Mouse (Mus musculus): ENCODE results near the gene Pcdh9. TPM values are rescaled to one million over a fixed set of nuclear protein-coding genes. Genes with fewer than 3 reads are reported as not detected.

Gene Pcdh9
- polyA plus RNA-seq, 1 experiment from 2014 or later, result 99.2 TPM

DNA sequence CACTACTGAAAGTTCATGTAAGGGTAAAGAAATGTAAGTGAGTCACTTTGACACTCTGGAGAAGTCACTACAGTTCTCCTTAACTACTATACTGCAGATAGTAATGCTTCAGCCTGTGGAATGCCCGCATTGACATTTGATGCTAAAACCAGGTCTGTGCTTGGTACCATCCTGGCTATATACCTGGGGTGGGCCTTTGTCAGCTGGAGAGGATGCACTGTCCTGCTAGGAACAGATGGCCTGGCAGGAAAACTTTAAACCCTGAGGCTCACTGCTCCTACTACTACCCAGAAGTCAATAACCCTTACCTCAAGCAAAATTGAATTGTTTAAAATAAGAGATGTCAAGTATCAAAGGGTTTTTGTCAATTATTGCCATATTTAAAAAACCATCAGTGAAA lies 14.5 kb downstream of the Pcdh9 start:
- no peaks in the 10 kb centered on the region for H3K9me3 ChIP-seq (replicated peaks)
- no peak overlapping the region for H3K4me3 ChIP-seq
- no peak overlapping the region for H3K9ac ChIP-seq
- no peaks in the 10 kb centered on the region for H3K4me1 ChIP-seq
- no peaks in the 10 kb centered on the region for H3K36me3 ChIP-seq (ENCODE audit: poor library complexity, severe bottlenecking)
- H3K27ac ChIP-seq, result no peak overlapping the region
- no peak for ATAC-seq
- WGBS, result 97% methylated on average over 1 of the region's 1 CpGs
- H3K27me3 ChIP-seq, result no peaks in the 10 kb centered on the region
- H3K4me2 ChIP-seq, result no peak overlapping the region

DNA sequence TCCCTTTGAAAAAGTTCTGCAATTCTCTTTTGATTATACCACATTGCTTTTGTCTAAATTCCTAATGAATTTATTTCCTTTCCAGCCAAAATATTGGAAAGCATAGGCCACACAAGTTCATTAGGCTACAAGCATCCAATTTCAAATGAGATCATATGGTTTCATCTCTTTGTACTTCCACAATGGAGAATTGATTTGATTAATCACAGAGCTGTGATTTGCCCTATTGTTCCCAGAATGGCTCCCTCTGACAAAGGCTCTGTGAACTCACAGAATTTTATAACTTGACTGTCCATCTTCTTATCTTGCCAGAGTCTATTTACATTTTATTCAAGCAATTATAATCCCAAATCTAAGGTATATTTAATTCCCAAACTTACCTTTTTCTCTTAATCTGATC lies 22.3 kb downstream of the Pcdh9 start:
- no peak overlapping the region for H3K27ac ChIP-seq
- no peak for ATAC-seq
- H3K9ac ChIP-seq, result no peak overlapping the region
- no peaks in the 10 kb centered on the region for H3K4me1 ChIP-seq
- H3K27me3 ChIP-seq, result no peaks in the 10 kb centered on the region
- H3K4me2 ChIP-seq, result no peak overlapping the region
- no peaks in the 10 kb centered on the region for H3K9me3 ChIP-seq (replicated peaks)
- H3K4me3 ChIP-seq, result no peak overlapping the region
- no peaks in the 10 kb centered on the region for H3K36me3 ChIP-seq (ENCODE audit: poor library complexity, severe bottlenecking)

DNA sequence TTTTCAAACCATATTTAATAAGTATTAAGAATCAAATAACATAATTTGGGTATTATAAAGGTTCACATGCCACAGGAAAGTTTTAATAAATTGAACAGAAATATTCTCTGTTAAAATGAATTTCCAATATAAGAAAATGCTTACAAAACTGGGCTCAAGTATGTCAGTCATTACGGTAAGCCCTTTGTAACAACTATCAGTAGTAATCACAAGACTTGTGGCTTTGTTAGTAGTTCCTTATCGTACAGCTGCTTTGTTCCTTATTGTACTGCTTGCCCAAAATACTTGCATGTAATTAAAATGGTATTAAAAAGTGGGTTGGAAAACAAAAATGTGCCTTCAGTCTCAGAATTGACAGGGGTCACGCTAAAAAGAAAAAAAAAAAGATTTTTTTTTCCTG lies 32.4 kb downstream of the Pcdh9 start:
- H3K4me2 ChIP-seq, result no peak overlapping the region
- no peaks in the 10 kb centered on the region for H3K9me3 ChIP-seq (replicated peaks)
- H3K27ac ChIP-seq, result no peak overlapping the region
- no peak for ATAC-seq
- H3K4me1 ChIP-seq, result no peaks in the 10 kb centered on the region
- H3K9ac ChIP-seq, result no peak overlapping the region
- H3K27me3 ChIP-seq, result no peaks in the 10 kb centered on the region
- 53% methylated on average over 3 of the region's 3 CpGs for WGBS
- no peaks in the 10 kb centered on the region for H3K36me3 ChIP-seq (ENCODE audit: poor library complexity, severe bottlenecking)
- H3K4me3 ChIP-seq, result no peak overlapping the region

DNA sequence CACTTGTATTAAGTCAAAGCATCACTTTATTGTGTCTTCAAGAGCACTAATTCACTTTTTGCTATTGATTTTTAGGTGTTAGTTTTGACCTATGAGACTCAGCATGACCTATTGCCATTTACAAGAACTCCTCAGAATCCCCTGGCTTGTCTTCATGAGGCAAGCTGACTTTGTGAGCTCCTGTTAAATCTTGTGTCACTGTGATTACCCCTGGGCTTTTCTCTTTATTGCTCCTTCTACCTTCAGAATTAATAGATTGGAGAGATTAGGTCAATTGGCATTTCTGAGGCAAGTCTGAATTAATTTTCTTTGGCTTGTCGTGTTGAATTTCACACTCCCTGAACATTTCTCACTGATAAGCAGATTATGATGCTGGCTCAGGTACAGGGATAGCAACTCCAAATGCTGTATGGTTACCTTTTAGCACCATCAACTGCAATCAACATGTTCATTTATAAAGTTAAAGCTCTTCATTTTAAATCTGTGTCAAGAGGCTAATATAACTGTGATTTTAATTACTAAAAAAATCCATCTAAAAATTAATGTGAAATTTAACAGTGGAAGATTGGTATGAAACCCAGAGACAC lies 44.3 kb downstream of the Pcdh9 start:
- H3K4me1 ChIP-seq, result peaks cover 10% of the 10 kb centered on the region; the same call in 1 of the 2 replicates
- ATAC-seq, result no peak
- H3K9me3 ChIP-seq (replicated peaks), result no peaks in the 10 kb centered on the region
- no peak overlapping the region for H3K27ac ChIP-seq
- 18% methylated on average over 1 of the region's 1 CpGs for WGBS
- H3K9ac ChIP-seq, result no peak overlapping the region
- H3K36me3 ChIP-seq (ENCODE audit: poor library complexity, severe bottlenecking), result no peaks in the 10 kb centered on the region
- no peaks in the 10 kb centered on the region for H3K27me3 ChIP-seq
- no peak overlapping the region for H3K4me3 ChIP-seq
- no peak overlapping the region for H3K4me2 ChIP-seq

DNA sequence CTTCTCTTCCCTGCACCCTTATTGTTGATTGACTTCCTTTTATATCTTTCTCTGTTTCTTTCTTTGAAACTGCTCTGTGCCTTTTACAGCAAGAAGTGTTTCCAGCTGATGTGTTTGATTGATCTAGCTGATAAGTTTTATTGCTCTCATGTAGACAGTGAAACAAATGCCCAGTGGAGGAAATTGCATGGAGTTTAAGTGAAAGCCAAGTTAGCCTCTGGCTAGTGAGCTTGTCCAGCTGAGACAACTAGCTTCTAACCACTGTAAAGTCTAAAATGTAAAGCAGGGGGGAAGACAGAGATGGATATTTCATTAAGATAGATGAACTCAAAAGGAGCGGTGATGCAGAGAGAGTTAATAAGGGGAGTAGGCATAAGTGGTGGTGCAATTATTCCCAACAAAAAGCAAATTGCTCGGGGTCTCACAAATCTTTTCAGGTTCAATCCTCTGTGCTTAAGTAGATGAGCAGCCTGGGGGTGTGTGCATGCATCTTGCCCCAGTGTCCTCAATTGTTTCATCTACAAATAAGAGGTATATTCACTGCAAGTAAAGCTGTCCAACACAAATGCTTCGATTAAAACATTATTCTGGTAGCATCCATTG lies 47.7 kb downstream of the Pcdh9 start:
- Histone ChIP-seq H3K4me1 (peaks cover 10% of the 10 kb centered on the region; the same call in 1 of the 2 replicates), H3K27ac (no peak overlapping the region)

DNA sequence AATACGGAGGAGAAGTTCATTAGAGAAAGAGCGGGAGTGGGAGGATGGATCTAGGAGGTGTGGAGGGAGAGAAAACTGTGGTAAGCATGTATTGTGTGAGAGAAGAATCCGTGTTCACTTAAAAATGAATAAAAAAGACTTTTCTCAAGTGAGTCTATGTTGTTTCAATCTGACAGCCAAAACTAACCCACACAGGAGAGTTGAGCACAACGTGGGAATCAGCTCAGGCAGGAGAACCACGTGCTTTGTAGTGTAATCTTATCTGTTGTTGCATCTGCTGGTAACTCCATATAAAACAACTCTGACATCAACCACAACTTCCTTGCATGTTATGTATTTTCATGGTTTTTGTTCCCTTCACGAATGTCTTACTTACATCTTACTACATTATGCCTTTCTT lies 58.0 kb downstream of the Pcdh9 start:
- no peak overlapping the region for H3K4me2 ChIP-seq
- H3K9me3 ChIP-seq (replicated peaks), result no peaks in the 10 kb centered on the region
- no peak overlapping the region for H3K4me3 ChIP-seq
- no peak overlapping the region for H3K27ac ChIP-seq
- H3K9ac ChIP-seq, result no peak overlapping the region
- H3K27me3 ChIP-seq, result no peaks in the 10 kb centered on the region
- 91% methylated on average over 6 of the region's 6 CpGs for WGBS
- peaks cover 3% of the 10 kb centered on the region; the same call in 1 of the 2 replicates for H3K4me1 ChIP-seq
- H3K36me3 ChIP-seq (ENCODE audit: poor library complexity, severe bottlenecking), result no peaks in the 10 kb centered on the region
- no peak for ATAC-seq

More for the DNA sequence above, 47.7 kb downstream of the Pcdh9 start:
- Histone ChIP-seq H3K9me3 (replicated peaks) (no peaks in the 10 kb centered on the region), H3K4me3 (no peak overlapping the region), H3K36me3 (ENCODE audit: poor library complexity, severe bottlenecking) (no peaks in the 10 kb centered on the region), H3K27me3 (no peaks in the 10 kb centered on the region), H3K4me2 (no peak overlapping the region), H3K9ac (no peak overlapping the region)
- WGBS, result 4% methylated on average over 3 of the region's 3 CpGs
- ATAC-seq, result no peak; the same call in 1 of the 2 replicates

DNA sequence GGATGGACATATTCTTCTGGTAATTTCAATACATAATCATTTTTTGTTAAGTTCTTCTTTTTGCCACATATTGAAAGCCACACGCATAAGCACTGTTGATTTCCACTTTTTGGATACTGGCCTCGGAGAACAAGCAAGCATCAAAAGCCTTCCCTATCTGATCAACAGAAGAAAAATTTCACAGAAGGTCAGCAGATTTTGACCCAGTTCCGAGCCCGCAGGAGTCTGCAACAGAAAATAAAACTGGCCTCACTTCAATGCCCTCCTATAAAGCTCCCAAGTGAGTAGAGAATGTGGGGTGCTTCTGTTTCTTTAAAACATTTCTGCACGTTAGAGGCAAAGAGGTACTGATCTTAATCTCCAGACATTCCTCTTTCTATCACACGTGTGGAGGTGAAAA lies 63.3 kb downstream of the Pcdh9 start:
- no peak overlapping the region for H3K9ac ChIP-seq
- H3K27me3 ChIP-seq, result no peaks in the 10 kb centered on the region
- no peak overlapping the region for H3K4me2 ChIP-seq
- no peak overlapping the region for H3K27ac ChIP-seq
- no peaks in the 10 kb centered on the region for H3K9me3 ChIP-seq (replicated peaks)
- ATAC-seq, result no peak
- WGBS, result 41% methylated on average over 6 of the region's 6 CpGs
- H3K36me3 ChIP-seq (ENCODE audit: poor library complexity, severe bottlenecking), result no peaks in the 10 kb centered on the region
- no peak overlapping the region for H3K4me3 ChIP-seq
- H3K4me1 ChIP-seq, result peaks cover 20% of the 10 kb centered on the region

DNA sequence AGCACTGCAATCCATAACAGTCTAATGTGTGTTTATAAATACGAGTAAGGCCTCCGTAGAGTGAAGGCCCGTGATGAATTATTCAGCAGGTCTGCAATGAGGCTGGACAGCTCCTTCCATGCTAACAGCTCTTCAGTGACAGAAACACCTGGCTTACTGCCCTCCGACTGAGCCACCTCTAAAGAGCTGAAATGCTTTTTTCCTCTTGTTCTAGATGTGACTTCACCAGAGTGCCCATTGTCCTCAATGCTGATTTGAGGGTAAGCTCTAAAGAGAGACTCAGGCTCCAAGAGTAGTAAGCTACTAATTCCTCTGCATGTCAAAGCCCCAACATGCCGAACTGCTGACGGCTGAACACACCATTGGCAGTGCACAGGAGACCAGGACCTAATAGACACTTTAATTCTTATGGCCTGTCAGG lies 64.4 kb downstream of the Pcdh9 start:
- Histone ChIP-seq H3K27ac (peak overlapping the region; percentile 31; the same call in 1 of the 2 replicates), H3K9ac (no peak overlapping the region), H3K4me1 (peaks cover 20% of the 10 kb centered on the region), H3K4me3 (no peak overlapping the region), H3K4me2 (0 out of 2 replicates have a peak overlapping the region, but pooled peaks have one; percentile 1), H3K27me3 (no peaks in the 10 kb centered on the region), H3K9me3 (replicated peaks) (no peaks in the 10 kb centered on the region), H3K36me3 (ENCODE audit: poor library complexity, severe bottlenecking) (no peaks in the 10 kb centered on the region)
- WGBS, result 23% methylated on average over 6 of the region's 6 CpGs
- peak; percentile 58; the same call in 1 of the 2 replicates for ATAC-seq

DNA sequence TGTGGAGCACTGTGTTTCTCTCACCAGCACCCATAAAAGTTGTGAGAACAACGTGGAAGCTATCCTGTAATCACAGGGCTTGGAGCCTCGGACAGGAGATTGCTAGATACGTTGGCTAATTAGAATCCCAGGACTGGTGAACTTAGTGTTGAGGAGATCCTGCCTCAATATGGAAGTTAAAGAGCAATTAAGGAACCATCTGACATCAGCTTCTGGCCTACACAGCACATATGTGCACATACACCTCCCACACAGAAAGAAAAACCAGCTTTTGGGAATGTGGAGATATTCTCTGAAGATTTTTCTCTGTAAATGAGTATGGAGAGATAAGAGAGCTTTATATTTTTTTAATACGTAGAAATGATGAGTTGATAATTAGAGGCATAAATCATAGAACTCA lies 71.6 kb downstream of the Pcdh9 start:
- no peak for ATAC-seq
- WGBS, result 80% methylated on average over 4 of the region's 4 CpGs
- no peaks in the 10 kb centered on the region for H3K9me3 ChIP-seq (replicated peaks)
- H3K36me3 ChIP-seq (ENCODE audit: poor library complexity, severe bottlenecking), result no peaks in the 10 kb centered on the region
- no peak overlapping the region for H3K9ac ChIP-seq
- H3K4me3 ChIP-seq, result no peak overlapping the region
- H3K4me2 ChIP-seq, result no peak overlapping the region
- H3K27me3 ChIP-seq, result no peaks in the 10 kb centered on the region
- no peak overlapping the region for H3K27ac ChIP-seq
- H3K4me1 ChIP-seq, result peaks cover 8% of the 10 kb centered on the region; the same call in 1 of the 2 replicates

DNA sequence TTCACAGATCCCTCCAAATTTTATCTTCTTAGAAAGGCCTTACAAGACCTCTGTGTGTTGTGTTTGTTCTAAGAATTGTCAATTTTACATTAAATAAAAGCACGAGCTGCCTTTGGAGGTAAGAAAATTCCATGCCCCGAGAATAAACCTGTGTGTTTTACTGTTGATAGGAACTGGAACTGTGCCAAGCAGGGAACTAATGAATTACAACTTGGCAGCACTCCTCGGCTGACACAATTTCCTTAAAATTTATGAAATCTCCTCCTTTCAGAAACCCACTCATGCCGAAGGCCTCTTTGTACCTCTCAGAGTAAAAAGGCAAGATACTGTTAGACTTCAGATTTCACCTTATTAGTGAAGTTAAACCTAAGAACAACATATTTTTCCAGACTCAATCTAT lies 72.9 kb downstream of the Pcdh9 start:
- Histone ChIP-seq H3K4me1 (peaks cover 13% of the 10 kb centered on the region), H3K4me3 (no peak overlapping the region), H3K9me3 (replicated peaks) (no peaks in the 10 kb centered on the region), H3K9ac (no peak overlapping the region), H3K27me3 (no peaks in the 10 kb centered on the region), H3K4me2 (no peak overlapping the region), H3K36me3 (ENCODE audit: poor library complexity, severe bottlenecking) (no peaks in the 10 kb centered on the region), H3K27ac (no peak overlapping the region)
- ATAC-seq, result 0 out of 2 replicates have a peak, but pooled peaks have one; percentile 21
- WGBS, result 30% methylated on average over 4 of the region's 4 CpGs

DNA sequence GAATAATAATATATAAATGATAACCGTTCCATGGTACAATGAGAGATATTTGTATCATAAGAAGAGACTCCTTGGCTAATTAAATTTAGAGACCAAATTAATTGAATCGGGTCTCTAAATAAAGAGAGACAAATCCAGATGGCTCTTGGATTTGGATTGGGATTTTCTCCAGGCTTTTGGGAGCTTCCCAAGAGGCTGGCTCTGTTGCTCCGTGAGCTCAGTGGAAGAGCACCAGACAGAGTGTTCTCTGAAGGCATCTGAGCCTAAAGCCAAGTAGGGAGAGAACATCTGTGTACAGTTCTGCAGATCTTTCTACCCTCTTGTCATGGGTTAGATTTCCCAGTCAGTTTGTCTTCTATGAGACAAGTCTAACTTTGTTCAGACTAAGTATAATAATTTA lies 95.9 kb downstream of the Pcdh9 start:
- WGBS, result 89% methylated on average over 3 of the region's 3 CpGs
- H3K27me3 ChIP-seq, result no peaks in the 10 kb centered on the region
- H3K4me1 ChIP-seq, result no peaks in the 10 kb centered on the region
- no peak for ATAC-seq
- no peak overlapping the region for H3K9ac ChIP-seq
- no peak overlapping the region for H3K27ac ChIP-seq
- no peak overlapping the region for H3K4me2 ChIP-seq
- no peaks in the 10 kb centered on the region for H3K36me3 ChIP-seq (ENCODE audit: poor library complexity, severe bottlenecking)
- no peaks in the 10 kb centered on the region for H3K9me3 ChIP-seq (replicated peaks)
- no peak overlapping the region for H3K4me3 ChIP-seq

DNA sequence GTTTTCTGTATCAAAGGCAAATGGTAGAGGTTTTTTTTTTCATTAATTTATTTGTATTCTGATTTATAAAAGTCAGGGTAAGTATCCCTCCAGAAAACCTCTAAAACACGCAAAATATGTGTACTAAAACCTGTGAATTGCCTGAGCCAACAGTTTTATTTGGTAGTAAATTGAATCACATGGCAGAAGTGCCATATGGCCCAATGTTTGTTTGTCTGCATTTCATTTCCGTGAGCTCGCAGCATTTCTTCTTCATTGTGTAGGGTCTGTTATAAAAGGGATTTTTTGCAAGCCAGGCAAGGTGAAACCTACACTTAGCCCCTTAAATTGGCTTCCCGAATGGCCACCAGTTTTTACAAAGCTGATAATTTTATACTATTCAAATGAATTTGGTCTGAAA lies 104.2 kb downstream of the Pcdh9 start:
- no peaks in the 10 kb centered on the region; the same call in 1 of the 2 replicates for H3K4me1 ChIP-seq
- no peak overlapping the region for H3K4me2 ChIP-seq
- WGBS, result 69% methylated on average over 4 of the region's 4 CpGs
- H3K4me3 ChIP-seq, result no peak overlapping the region
- H3K27ac ChIP-seq, result no peak overlapping the region
- no peaks in the 10 kb centered on the region for H3K27me3 ChIP-seq
- no peaks in the 10 kb centered on the region for H3K9me3 ChIP-seq (replicated peaks)
- no peak for ATAC-seq
- H3K9ac ChIP-seq, result no peak overlapping the region
- H3K36me3 ChIP-seq (ENCODE audit: poor library complexity, severe bottlenecking), result no peaks in the 10 kb centered on the region

DNA sequence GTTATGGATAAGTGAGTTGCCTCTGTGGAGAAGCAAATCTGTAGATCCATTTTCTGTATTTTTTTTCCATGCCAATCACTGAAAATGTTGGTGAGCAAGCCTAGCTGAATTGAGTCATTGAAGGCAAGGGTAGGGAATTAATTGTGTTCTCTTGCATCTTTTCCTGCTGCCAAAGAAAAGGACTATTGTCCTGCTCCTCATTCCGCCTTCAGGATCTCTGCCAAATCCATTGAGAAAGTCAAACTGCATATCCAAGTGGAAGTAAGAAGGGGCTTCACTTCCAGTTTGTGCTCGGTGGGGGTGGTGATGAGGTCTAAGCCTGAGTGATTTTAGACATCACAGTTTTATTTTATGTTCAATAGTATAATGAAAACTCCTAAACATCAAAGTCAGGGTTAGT lies 105.4 kb downstream of the Pcdh9 start:
- Histone ChIP-seq H3K4me2 (no peak overlapping the region), H3K27ac (no peak overlapping the region), H3K4me1 (no peaks in the 10 kb centered on the region; the same call in 1 of the 2 replicates), H3K4me3 (no peak overlapping the region), H3K9me3 (replicated peaks) (no peaks in the 10 kb centered on the region), H3K27me3 (no peaks in the 10 kb centered on the region), H3K36me3 (ENCODE audit: poor library complexity, severe bottlenecking) (no peaks in the 10 kb centered on the region), H3K9ac (no peak overlapping the region)
- ATAC-seq, result peak; percentile 74; the same call in 1 of the 2 replicates
- WGBS, result 10% methylated on average over 2 of the region's 2 CpGs
